Mouse (Mus musculus): ENCODE measurements around the gene Fyn. TPM values are rescaled to one million over a fixed set of nuclear protein-coding genes. Genes with fewer than 3 reads are reported as not detected.

Gene Fyn
- polyA plus RNA-seq, 1 experiment from 2014 or later: 42.7 TPM

- no peak overlapping the region for H3K4me2 ChIP-seq (ENCODE audit: low read depth, low read length, severe bottlenecking)
- H3K27ac ChIP-seq (ENCODE audit: low read depth, low read length): no peak overlapping the region
- no peaks in the 10 kb centered on the region for H3K36me3 ChIP-seq (ENCODE audit: control insufficient read depth, insufficient read depth, low read length)
- ATAC-seq (replicated peaks; ENCODE audit: low FRiP score) (no peak), DNase-seq (ENCODE audit: low spot score) (no peak)
- peaks cover 9% of the 10 kb centered on the region for H3K4me1 ChIP-seq (replicated peaks; ENCODE audit: control insufficient read depth, insufficient read depth, low read length)
- no peak overlapping the region for H3K4me3 ChIP-seq (ENCODE audit: low read depth, low read length)
- 80% methylated on average over 7 of the region's 7 CpGs for WGBS
- H3K9ac ChIP-seq (ENCODE audit: low read length): no peak overlapping the region
- no peaks in the 10 kb centered on the region for H3K27me3 ChIP-seq (ENCODE audit: control insufficient read depth, insufficient read depth, low read length)
- H3K9me3 ChIP-seq (ENCODE audit: control insufficient read depth, low read length): no peaks in the 10 kb centered on the region
These were observed 130.0 kb downstream of the Fyn start for GRCm38 (mm10) chr10:39498641-39499040.

DNA sequence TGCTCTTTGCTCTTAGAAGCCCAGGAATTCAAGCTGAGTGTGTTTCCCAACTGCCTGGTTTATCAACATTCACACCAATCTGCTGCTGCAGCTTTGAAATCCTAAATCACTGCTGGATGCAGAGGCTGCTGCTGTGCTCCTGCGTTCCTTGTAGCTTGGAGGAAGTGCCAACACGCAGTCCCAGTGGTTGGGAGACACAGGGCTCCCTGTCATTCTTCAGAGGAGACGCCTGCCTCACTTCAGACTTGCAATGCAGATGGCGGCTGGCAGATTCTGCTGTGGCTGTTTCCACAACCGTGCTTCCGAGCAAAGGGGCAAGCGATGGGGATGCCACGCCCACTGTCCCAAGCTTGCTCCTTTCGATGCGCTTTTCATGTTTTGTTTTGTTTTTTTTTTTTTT, 132.9 kb downstream of the Fyn start:
- Histone ChIP-seq H3K27ac (ENCODE audit: low read depth, low read length) (peak overlapping the region; percentile 59), H3K4me3 (ENCODE audit: low read depth, low read length) (no peak overlapping the region), H3K36me3 (ENCODE audit: control insufficient read depth, insufficient read depth, low read length) (no peaks in the 10 kb centered on the region), H3K4me2 (ENCODE audit: low read depth, low read length, severe bottlenecking) (no peak overlapping the region), H3K27me3 (ENCODE audit: control insufficient read depth, insufficient read depth, low read length) (no peaks in the 10 kb centered on the region), H3K9me3 (ENCODE audit: control insufficient read depth, low read length) (no peaks in the 10 kb centered on the region), H3K9ac (ENCODE audit: low read length) (no peak overlapping the region; the same call in none of the 2 replicates), H3K4me1 (replicated peaks; ENCODE audit: control insufficient read depth, insufficient read depth, low read length) (peaks cover 16% of the 10 kb centered on the region)
- DNase-seq (ENCODE audit: low spot score) (no peak), ATAC-seq (replicated peaks; ENCODE audit: low FRiP score) (no peak)
- 73% methylated on average over 10 of the region's 10 CpGs for WGBS

DNA sequence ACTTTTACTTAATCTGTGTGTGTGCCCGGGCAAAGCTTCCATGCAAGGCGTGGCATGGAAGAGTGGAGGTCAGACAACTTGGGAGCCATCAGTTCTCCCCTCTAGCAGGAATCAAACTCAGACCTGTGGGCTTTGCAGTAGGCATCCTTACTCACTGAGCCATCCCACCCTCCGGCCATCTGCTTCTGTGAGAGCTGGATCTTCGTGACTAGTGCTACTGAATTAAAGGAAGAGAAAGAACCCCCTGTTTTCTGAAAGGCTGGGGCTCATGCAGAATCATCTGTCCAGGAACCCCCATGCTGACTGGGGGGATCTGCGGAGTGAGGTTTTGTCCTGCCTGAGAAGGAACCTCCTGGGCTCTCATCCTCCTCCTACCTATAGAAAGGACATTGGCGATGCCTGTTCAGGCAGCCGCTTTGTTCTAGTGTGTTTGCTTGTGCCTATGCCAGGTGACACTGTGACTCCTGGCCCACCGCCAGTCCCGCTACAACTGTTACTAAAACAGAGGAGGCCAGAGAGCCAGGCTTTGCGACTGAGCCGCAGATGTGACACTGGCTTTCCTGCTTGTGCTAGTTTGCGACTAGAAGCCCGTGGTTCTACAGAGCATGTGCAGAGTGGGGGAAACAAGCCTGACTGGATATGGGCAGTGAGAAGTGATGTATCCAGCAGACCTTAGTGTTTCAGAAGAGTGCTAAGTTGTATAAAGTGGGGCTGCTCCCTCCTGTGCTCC, 133.5 kb downstream of the Fyn start:
- Histone ChIP-seq H3K27ac (ENCODE audit: low read depth, low read length) (no peak overlapping the region), H3K4me2 (ENCODE audit: low read depth, low read length, severe bottlenecking) (no peak overlapping the region)

GRCm38 (mm10) chr10:39503331-39503730, 134.7 kb downstream of the Fyn start:
- no peaks in the 10 kb centered on the region for H3K36me3 ChIP-seq (ENCODE audit: control insufficient read depth, insufficient read depth, low read length)
- no peaks in the 10 kb centered on the region for H3K9me3 ChIP-seq (ENCODE audit: control insufficient read depth, low read length)
- no peak overlapping the region for H3K4me2 ChIP-seq (ENCODE audit: low read depth, low read length, severe bottlenecking)
- H3K9ac ChIP-seq (ENCODE audit: low read length): no peak overlapping the region
- no peak overlapping the region for H3K4me3 ChIP-seq (ENCODE audit: low read depth, low read length)
- peaks cover 16% of the 10 kb centered on the region for H3K4me1 ChIP-seq (replicated peaks; ENCODE audit: control insufficient read depth, insufficient read depth, low read length)
- H3K27ac ChIP-seq (ENCODE audit: low read depth, low read length): no peak overlapping the region
- ATAC-seq (replicated peaks; ENCODE audit: low FRiP score) (no peak), DNase-seq (ENCODE audit: low spot score) (no peak)
- no peaks in the 10 kb centered on the region for H3K27me3 ChIP-seq (ENCODE audit: control insufficient read depth, insufficient read depth, low read length)
- 87% methylated on average over 5 of the region's 5 CpGs for WGBS

More for the DNA sequence above, 133.5 kb downstream of the Fyn start:
- H3K27me3 ChIP-seq (ENCODE audit: control insufficient read depth, insufficient read depth, low read length): no peaks in the 10 kb centered on the region
- ATAC-seq (replicated peaks; ENCODE audit: low FRiP score) (0 out of 2 replicates have a peak, but pooled peaks have one; percentile 24), DNase-seq (ENCODE audit: low spot score) (peak; percentile 64)
- no peak overlapping the region for H3K4me3 ChIP-seq (ENCODE audit: low read depth, low read length)
- H3K36me3 ChIP-seq (ENCODE audit: control insufficient read depth, insufficient read depth, low read length): no peaks in the 10 kb centered on the region
- peaks cover 16% of the 10 kb centered on the region for H3K4me1 ChIP-seq (replicated peaks; ENCODE audit: control insufficient read depth, insufficient read depth, low read length)
- WGBS: 84% methylated on average over 13 of the region's 13 CpGs
- no peaks in the 10 kb centered on the region for H3K9me3 ChIP-seq (ENCODE audit: control insufficient read depth, low read length)
- no peak overlapping the region for H3K9ac ChIP-seq (ENCODE audit: low read length)

DNA sequence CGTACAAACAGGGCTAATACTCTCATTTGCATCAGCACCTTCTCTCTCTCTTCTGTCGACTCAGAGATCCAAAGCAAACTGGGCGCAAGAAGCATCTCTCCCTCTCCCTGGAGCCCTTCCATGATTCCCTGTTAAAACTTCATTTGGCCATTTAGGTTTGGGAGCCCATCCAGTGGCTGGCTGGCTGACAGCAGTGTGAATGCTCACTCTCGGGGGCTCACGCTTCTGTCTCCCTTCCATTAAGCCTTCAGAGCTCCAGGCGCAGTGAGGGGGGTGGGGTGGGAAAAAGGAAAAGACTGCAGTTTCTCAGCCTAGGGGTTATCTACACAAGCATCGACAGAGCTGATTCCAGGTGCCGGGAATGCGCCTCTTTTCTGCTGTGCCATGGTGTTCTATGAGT, 136.4 kb downstream of the Fyn start:
- Histone ChIP-seq H3K4me3 (ENCODE audit: low read depth, low read length) (no peak overlapping the region), H3K4me2 (ENCODE audit: low read depth, low read length, severe bottlenecking) (no peak overlapping the region), H3K9ac (ENCODE audit: low read length) (no peak overlapping the region), H3K9me3 (ENCODE audit: control insufficient read depth, low read length) (no peaks in the 10 kb centered on the region), H3K27ac (ENCODE audit: low read depth, low read length) (no peak overlapping the region), H3K27me3 (ENCODE audit: control insufficient read depth, insufficient read depth, low read length) (no peaks in the 10 kb centered on the region), H3K36me3 (ENCODE audit: control insufficient read depth, insufficient read depth, low read length) (no peaks in the 10 kb centered on the region), H3K4me1 (replicated peaks; ENCODE audit: control insufficient read depth, insufficient read depth, low read length) (peaks cover 16% of the 10 kb centered on the region)
- ATAC-seq (replicated peaks; ENCODE audit: low FRiP score) (no peak), DNase-seq (ENCODE audit: low spot score) (no peak)
- whole genome bisulfite sequencing: 48% methylated on average over 9 of the region's 9 CpGs

DNA sequence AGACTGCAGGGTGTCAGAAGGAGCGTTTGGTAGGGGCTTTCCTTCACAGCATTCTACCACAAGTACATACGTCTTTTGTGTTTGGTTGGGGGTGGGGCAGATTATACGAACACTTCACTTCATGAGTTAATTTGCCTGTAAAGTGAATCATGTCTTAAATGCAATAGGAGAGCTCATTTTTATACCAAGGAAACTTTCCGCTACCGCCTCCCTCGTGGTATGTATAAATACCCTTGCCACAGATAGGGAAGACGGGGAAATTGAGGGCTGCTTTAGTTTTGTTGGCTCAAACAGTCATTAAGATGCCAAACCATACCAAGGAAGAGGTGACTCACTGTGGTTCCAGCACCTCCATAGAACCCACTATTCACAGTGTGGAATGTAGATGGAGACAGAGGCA, 137.0 kb downstream of the Fyn start:
- ATAC-seq (replicated peaks; ENCODE audit: low FRiP score): no peak
- 68% methylated on average over 7 of the region's 7 CpGs for WGBS
- Histone ChIP-seq H3K36me3 (ENCODE audit: control insufficient read depth, insufficient read depth, low read length) (no peaks in the 10 kb centered on the region), H3K4me2 (ENCODE audit: low read depth, low read length, severe bottlenecking) (no peak overlapping the region), H3K27me3 (ENCODE audit: control insufficient read depth, insufficient read depth, low read length) (no peaks in the 10 kb centered on the region), H3K9ac (ENCODE audit: low read length) (no peak overlapping the region), H3K27ac (ENCODE audit: low read depth, low read length) (no peak overlapping the region), H3K4me3 (ENCODE audit: low read depth, low read length) (no peak overlapping the region), H3K9me3 (ENCODE audit: control insufficient read depth, low read length) (no peaks in the 10 kb centered on the region), H3K4me1 (replicated peaks; ENCODE audit: control insufficient read depth, insufficient read depth, low read length) (peaks cover 16% of the 10 kb centered on the region)
- no peak for DNase-seq (ENCODE audit: low spot score)

GRCm38 (mm10) chr10:39506353-39506752, 137.7 kb downstream of the Fyn start:
- H3K4me3 ChIP-seq (ENCODE audit: low read depth, low read length): no peak overlapping the region
- WGBS: 88% methylated on average over 12 of the region's 12 CpGs
- H3K27ac ChIP-seq (ENCODE audit: low read depth, low read length): no peak overlapping the region
- peaks cover 17% of the 10 kb centered on the region for H3K4me1 ChIP-seq (replicated peaks; ENCODE audit: control insufficient read depth, insufficient read depth, low read length)
- H3K9ac ChIP-seq (ENCODE audit: low read length): no peak overlapping the region
- no peaks in the 10 kb centered on the region for H3K9me3 ChIP-seq (ENCODE audit: control insufficient read depth, low read length)
- ATAC-seq (replicated peaks; ENCODE audit: low FRiP score) (no peak), DNase-seq (ENCODE audit: low spot score) (no peak)
- H3K27me3 ChIP-seq (ENCODE audit: control insufficient read depth, insufficient read depth, low read length): no peaks in the 10 kb centered on the region
- no peak overlapping the region for H3K4me2 ChIP-seq (ENCODE audit: low read depth, low read length, severe bottlenecking)
- no peaks in the 10 kb centered on the region for H3K36me3 ChIP-seq (ENCODE audit: control insufficient read depth, insufficient read depth, low read length)

DNA sequence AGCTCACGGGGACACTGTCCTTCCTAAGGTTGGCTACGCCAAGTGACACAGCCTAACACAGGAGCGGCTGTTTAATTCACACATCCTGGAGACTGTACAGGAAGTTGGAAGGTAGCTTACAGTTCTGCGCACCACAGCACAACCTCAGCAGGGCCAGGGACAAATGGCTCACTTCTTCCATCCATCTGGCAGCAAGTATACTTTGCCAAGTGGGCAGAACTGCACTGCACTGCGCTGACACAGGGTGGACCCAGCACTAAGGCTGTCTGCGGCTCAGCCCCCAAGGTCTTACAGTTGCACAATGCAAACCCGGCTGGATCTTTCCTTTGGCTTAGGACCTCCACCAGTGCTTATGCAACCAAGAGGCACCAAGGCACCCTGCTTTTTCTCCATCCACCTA, 138.2 kb downstream of the Fyn start:
- Histone ChIP-seq H3K4me1 (replicated peaks; ENCODE audit: control insufficient read depth, insufficient read depth, low read length) (peaks cover 12% of the 10 kb centered on the region), H3K9me3 (ENCODE audit: control insufficient read depth, low read length) (no peaks in the 10 kb centered on the region), H3K27me3 (ENCODE audit: control insufficient read depth, insufficient read depth, low read length) (no peaks in the 10 kb centered on the region), H3K4me2 (ENCODE audit: low read depth, low read length, severe bottlenecking) (no peak overlapping the region), H3K36me3 (ENCODE audit: control insufficient read depth, insufficient read depth, low read length) (no peaks in the 10 kb centered on the region), H3K4me3 (ENCODE audit: low read depth, low read length) (no peak overlapping the region), H3K9ac (ENCODE audit: low read length) (no peak overlapping the region), H3K27ac (ENCODE audit: low read depth, low read length) (no peak overlapping the region)
- DNase-seq (ENCODE audit: low spot score): no peak
- WGBS: 90% methylated on average over 7 of the region's 7 CpGs
- ATAC-seq (replicated peaks; ENCODE audit: low FRiP score): no peak

DNA sequence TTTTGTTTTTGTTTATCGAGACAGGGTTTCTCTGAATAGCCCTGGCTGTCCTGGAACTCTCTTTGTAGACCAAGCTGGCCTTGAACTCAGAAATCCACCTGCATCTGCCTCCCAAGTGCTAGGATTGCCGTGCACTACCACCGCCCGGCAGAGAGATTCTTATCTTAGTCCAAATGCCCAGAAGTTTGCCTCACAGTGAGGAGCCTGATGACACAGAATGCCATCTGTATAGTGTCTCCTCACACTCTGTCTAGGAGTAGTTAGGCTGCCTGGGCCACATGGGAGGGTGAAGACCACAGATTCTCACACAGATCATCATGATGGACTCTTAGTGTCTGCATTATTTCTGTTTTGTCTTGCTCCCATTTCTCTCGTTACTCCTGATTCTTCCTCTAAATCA, 140.1 kb downstream of the Fyn start:
- H3K9ac ChIP-seq (ENCODE audit: low read length): no peak overlapping the region
- H3K4me1 ChIP-seq (replicated peaks; ENCODE audit: control insufficient read depth, insufficient read depth, low read length): peaks cover 11% of the 10 kb centered on the region; the same call in 1 of the 2 replicates
- no peak overlapping the region for H3K4me2 ChIP-seq (ENCODE audit: low read depth, low read length, severe bottlenecking)
- H3K27me3 ChIP-seq (ENCODE audit: control insufficient read depth, insufficient read depth, low read length): no peaks in the 10 kb centered on the region
- H3K4me3 ChIP-seq (ENCODE audit: low read depth, low read length): no peak overlapping the region
- no peaks in the 10 kb centered on the region for H3K36me3 ChIP-seq (ENCODE audit: control insufficient read depth, insufficient read depth, low read length)
- ATAC-seq (replicated peaks; ENCODE audit: low FRiP score) (no peak), DNase-seq (ENCODE audit: low spot score) (no peak)
- 86% methylated on average over 5 of the region's 5 CpGs for WGBS
- H3K9me3 ChIP-seq (ENCODE audit: control insufficient read depth, low read length): no peaks in the 10 kb centered on the region
- no peak overlapping the region for H3K27ac ChIP-seq (ENCODE audit: low read depth, low read length)

Data from forebrain, embryonic 11.5 days (tissue).